Mouse (Mus musculus) activated CD4-positive, CD25-positive, alpha-beta regulatory T cell, adult 9 weeks (primary cell): Measurements from ENCODE around the gene Tmem132b. TPM values are rescaled to one million over a fixed set of nuclear protein-coding genes. Genes with fewer than 3 reads are reported as not detected.

Source experiments
- polyA plus RNA-seq: library from polyadenylated mRNA; unstranded; fragments of 100-300 nt; shearing (Covaris generic); gene quantifications from one replicate; pipeline ENCODE4 v1.2.1, GENCODE M21; 2017

The Tmem132b gene
- polyA plus RNA-seq, result 0.32 TPM

DNA sequence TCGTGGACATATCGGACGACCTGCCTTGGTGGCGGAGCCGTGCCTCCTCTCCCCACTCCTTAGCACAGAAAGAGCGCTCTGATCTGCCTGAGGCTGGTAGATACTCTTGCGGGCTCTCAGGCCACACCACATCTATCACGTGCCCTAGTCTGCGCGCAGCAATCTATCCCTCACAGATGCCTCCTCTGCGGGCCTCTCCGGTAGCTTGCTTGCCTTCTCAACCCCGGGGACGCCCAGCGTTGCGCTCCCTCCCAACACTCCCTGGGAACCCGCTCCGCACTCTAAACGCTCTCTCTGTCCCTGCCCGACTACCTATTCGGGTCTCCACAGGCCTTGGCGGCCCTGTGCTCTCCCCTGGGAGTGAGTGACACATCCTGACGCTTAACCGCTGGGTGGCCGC is at the start of gene Tmem132b:
Gene Tmem132b, plus strand, starts transcription at position 141 of the 400 bp plus-strand sequence.

Other genes starting within 250 kb of the Tmem132b start
- gene Scarb1, start 190.7 kb upstream of the Tmem132b start, polyA plus RNA-seq, result 18.9 TPM
- gene Gm10382, start 142.5 kb upstream of the Tmem132b start, polyA plus RNA-seq, result 4.5 TPM
- 1,298 TPM for gene Ubc, start 141.6 kb upstream of the Tmem132b start, polyA plus RNA-seq
- gene Dhx37, start 97.7 kb upstream of the Tmem132b start, polyA plus RNA-seq, result 21.3 TPM
- 6.9 TPM for gene Bri3bp, start 90.2 kb upstream of the Tmem132b start, polyA plus RNA-seq
- gene Aacs, start 56.0 kb upstream of the Tmem132b start, polyA plus RNA-seq, result 53.4 TPM